Mouse (Mus musculus): ENCODE measurements around the gene Ache.

Gene Ache

GRCm38 (mm10) chr5:137295712-137296111, 8.4 kb downstream of the Ache start:
- DNase-seq (ENCODE audit: low spot score in 2 of 2), result no peak

GRCm38 (mm10) chr5:137297126-137297525, 9.8 kb downstream of the Ache start:
- no peak for DNase-seq (ENCODE audit: low spot score in 2 of 2)

- no peak for DNase-seq (ENCODE audit: low spot score in 2 of 2)
Observed at GRCm38 (mm10) chr5:137299240-137299639, 11.9 kb downstream of the Ache start.

- DNase-seq (ENCODE audit: low spot score in 2 of 2), result no peak
Observed at GRCm38 (mm10) chr5:137301253-137301652, 13.9 kb downstream of the Ache start.

GRCm38 (mm10) chr5:137303609-137304008, 16.3 kb downstream of the Ache start:
- DNase-seq (ENCODE audit: low spot score in 2 of 2), result no peak

- DNase-seq (ENCODE audit: low spot score in 2 of 2), result no peak
Observed at GRCm38 (mm10) chr5:137304165-137304564, 16.8 kb downstream of the Ache start.

- DNase-seq (ENCODE audit: low spot score in 2 of 2), result no peak
Observed at GRCm38 (mm10) chr5:137304816-137305215, 17.5 kb downstream of the Ache start.

- no peak for DNase-seq (ENCODE audit: low spot score in 2 of 2)
Observed at GRCm38 (mm10) chr5:137305822-137306221, 18.5 kb downstream of the Ache start.

- DNase-seq (ENCODE audit: low spot score in 2 of 2), result no peak
Observed at GRCm38 (mm10) chr5:137306439-137307005, 19.2 kb downstream of the Ache start.

- DNase-seq (ENCODE audit: low spot score in 2 of 2), result peak; percentile 86 to 93
Observed at GRCm38 (mm10) chr5:137307071-137307912, 20.0 kb downstream of the Ache start, which contains the start of gene Srrt. Gene Srrt (minus strand): TSS chr5:137307674.

GRCm38 (mm10) chr5:137308356-137308755, 21.0 kb downstream of the Ache start:
- no peak for DNase-seq (ENCODE audit: low spot score in 2 of 2)

- no peak for DNase-seq (ENCODE audit: low spot score in 2 of 2)
Observed at GRCm38 (mm10) chr5:137313466-137314192, 26.3 kb downstream of the Ache start.

GRCm38 (mm10) chr5:137314193-137315083, 27.1 kb downstream of the Ache start, which contains the start of gene Trip6:
Gene Trip6 (minus strand): TSS chr5:137314404.
- peak in 1 of 2 experiments; percentile 69 for DNase-seq (ENCODE audit: low spot score in 2 of 2)

GRCm38 (mm10) chr5:137315084-137315903, 28.0 kb downstream of the Ache start:
- DNase-seq (ENCODE audit: low spot score in 2 of 2), result no peak

GRCm38 (mm10) chr5:137317361-137317760, 30.0 kb downstream of the Ache start:
- no peak for DNase-seq (ENCODE audit: low spot score in 2 of 2)

GRCm38 (mm10) chr5:137318570-137318969, 31.3 kb downstream of the Ache start:
- no peak for DNase-seq (ENCODE audit: low spot score in 2 of 2)

- DNase-seq (ENCODE audit: low spot score in 2 of 2), result no peak
Observed at GRCm38 (mm10) chr5:137320996-137321395, 33.7 kb downstream of the Ache start.

GRCm38 (mm10) chr5:137330910-137331309, 43.6 kb downstream of the Ache start:
- DNase-seq (ENCODE audit: low spot score in 2 of 2), result no peak

- no peak for DNase-seq (ENCODE audit: low spot score in 2 of 2)
Observed at GRCm38 (mm10) chr5:137332857-137333511, 45.7 kb downstream of the Ache start.

All from left cerebral cortex, adult 9 months (tissue).